Mouse (Mus musculus): Measurements from ENCODE around the gene Lct.

- TF ChIP-seq POLR2A (IDR thresholded peaks at IDR 0.05; ENCODE audit: borderline replicate concordance, extremely low read depth, insufficient read depth, insufficient read length, poor library complexity, severe bottlenecking): no peak
- TF ChIP-seq CTCF (IDR thresholded peaks at IDR 0.05; ENCODE audit: borderline replicate concordance, extremely low read depth, insufficient read depth, insufficient read length): peak; percentile 22; the same call in 1 of the 2 replicates
Observed at GRCm38 (mm10) chr1:128372143-128372860, 44.2 kb upstream of the Lct start.

Measured in brain, embryonic 14.5 days (tissue).